Mouse (Mus musculus): ENCODE results near the gene Fam81a.

GRCm38 (mm10) chr9:70097542-70097941 is 44.8 kb downstream of the Fam81a start:
- TF ChIP-seq CTCF (IDR thresholded peaks at IDR 0.05) (no peak), EP300 (IDR thresholded peaks at IDR 0.05) (no peak)
